Mouse (Mus musculus) T-helper 2 cell (primary cell): ENCODE measurements around the gene Olfr695.
"Not testable (repeated sequence)": the region's sequence is repeated elsewhere in the genome, so short reads cannot be mapped to it uniquely, and the experiment has no call there.

Experiments
- in situ Hi-C: fragments of 300-600 bp; cut with MboI, MseI; formaldehyde crosslinking; loops from one replicate; pipeline ENCODE4 v1.15.1; 2025; ENCODE audit warnings: high pct_unique_total_duplicates

Olfr695 gene

GRCm38 (mm10) chr7:106716296-106716695 is at the start of gene Olfr695:
Gene Olfr695, minus strand, starts transcription at chr7:106716396.
- in situ Hi-C loops: no loop called here

- in situ Hi-C loops: not testable (repeated sequence)
Measured at GRCm38 (mm10) chr7:106761008-106761407, 44.8 kb upstream of the Olfr695 start.

DNA sequence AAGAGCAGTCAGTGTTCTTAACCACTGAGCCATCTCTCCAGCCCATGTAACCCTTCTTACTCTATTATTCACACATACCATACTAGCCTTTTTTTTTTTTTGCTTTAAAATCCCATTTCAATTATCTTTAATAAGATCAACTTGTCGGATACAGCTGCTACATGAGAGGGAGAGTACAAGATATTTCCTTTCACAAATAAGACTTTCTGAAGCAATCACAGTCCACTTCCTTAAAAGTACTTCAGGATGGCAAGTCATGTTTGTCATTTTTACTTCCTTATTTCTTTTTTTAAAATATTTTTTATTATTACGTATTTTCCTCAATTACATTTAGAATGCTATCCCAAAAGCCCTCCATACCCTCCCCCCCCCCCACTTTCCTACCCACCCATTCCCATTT is 42.6 kb upstream of the Olfr695 start:
- in situ Hi-C loops: no loop called here

DNA sequence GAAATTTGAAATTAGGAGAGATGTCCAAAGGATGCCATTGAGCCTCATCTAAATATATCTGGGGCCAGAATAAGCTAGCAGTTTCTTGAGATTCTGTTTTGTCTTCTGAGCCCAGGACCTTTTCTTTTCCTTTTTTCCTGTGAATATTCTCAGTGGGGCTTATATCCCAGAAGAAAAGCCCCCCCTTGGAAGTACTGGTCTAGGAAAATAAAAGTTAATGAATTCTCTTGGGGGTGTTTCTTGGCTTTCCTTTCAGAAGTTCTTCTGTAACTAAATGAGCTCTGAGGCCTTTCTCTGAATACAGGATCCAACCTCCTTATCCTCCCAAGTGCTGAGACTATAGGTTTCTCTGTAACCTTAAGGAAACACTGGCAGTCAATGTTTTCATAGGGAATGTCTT is 39.1 kb upstream of the Olfr695 start, which contains the start of gene Olfr698:
TSS of gene Olfr698 (minus strand) at position 101 of the 400 bp plus-strand sequence.
- in situ Hi-C loops: no loop called here

- in situ Hi-C loops: no loop called here
Measured at GRCm38 (mm10) chr7:106745811-106746210, 29.6 kb upstream of the Olfr695 start.

DNA sequence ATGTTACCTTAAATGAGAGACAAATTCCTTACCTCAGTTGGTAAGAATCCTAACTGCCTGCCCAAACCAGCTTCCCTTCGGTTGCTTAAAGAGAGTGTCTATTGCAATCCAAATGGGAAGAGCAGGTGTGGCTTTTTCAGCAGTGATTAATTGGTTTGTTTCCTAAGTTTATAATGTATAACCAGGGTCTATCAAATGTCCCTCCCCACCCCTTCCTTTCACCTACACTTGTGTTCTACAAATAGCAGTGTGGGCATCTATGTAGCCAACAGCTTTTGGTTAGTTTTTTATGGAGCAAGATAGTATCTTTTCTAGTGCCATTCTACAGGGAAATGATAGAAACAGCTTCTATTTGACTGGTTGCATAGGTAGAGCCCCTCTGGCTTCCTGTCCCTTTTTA is 26.1 kb upstream of the Olfr695 start, which contains the start of gene Olfr697:
TSS of gene Olfr697 (minus strand) at position 101 of the 400 bp plus-strand sequence.
- in situ Hi-C loops: no loop called here

DNA sequence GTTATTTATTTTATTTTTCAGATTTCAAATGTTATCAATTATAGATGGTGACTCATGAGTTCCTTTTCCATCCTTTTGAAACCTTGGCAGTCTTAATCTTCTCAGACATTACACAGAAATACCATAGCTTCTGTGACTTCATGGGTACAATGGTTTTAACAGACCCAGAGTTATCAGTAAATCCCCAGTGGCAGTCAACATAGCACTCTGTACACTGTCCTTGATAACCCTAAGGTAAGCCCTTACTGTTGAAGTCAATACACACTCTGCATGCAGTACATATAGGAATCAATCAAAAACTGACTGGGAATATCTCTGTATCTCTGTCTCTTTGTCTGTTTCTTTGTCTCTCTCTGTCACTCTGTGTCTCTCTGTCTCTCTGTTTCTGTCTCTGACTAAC is 20.8 kb upstream of the Olfr695 start:
- in situ Hi-C loops: no loop called here

- in situ Hi-C loops: no loop called here
Measured at GRCm38 (mm10) chr7:106733717-106734116, 17.5 kb upstream of the Olfr695 start.

DNA sequence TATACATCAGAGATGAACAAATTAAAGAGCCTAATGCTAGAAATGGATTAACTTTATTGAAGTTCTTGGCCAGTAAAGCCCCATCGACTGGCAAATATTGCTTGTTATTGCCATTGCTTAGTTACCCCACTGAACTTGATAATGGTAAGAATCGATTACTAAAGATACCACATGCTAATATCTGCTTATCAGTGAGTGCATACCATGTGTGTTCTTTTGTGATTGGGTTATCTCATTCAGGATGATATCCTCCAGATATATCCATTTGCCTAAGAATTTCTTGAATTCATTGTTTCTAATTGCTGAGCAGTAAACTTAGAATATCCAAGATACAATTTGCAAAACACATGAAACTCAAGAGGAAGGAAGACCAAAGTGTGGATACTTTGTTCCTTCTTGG is 9.5 kb upstream of the Olfr695 start:
- in situ Hi-C loops: not testable (repeated sequence)

DNA sequence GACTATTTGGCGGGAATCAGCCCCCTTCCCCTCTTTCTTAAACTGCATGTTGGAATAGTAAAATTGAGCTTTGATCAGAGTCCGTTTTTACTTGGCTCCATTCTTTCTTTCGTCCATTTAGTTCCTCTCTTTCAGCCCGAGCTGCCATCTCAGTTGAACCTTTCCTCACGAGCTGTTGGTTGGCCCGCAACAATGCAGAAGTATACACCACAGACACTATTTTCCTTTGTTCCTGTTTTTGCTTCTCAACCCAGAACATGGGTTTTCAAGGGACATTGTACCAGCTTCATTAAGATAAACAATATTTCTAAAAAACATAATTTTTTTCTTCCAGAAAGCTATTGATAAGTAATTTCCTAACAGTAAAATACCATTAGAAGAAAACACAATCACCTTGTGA is 4.7 kb downstream of the Olfr695 start:
- in situ Hi-C loops: no loop called here

GRCm38 (mm10) chr7:106707705-106708104 is 8.5 kb downstream of the Olfr695 start:
- in situ Hi-C loops: not testable (repeated sequence)

DNA sequence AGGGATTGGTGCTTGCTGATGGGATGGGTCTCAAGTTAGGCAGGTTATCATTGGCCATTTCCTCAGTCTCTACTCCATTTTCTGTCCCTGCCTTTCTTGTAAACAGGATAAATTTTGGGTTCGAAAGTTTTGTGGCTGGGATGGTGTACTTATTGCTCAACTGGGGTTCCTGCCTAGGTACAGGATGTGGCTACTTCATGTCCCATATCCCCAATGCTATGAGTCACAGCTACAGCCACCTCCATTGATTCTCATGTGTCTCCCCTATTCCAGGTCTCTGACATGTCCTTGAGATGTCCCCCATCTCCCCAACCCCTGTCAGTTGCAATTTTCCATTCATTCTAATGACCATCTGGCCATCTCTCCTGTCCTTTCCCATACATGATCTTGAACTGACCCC is 19.3 kb downstream of the Olfr695 start:
- in situ Hi-C loops: no loop called here

DNA sequence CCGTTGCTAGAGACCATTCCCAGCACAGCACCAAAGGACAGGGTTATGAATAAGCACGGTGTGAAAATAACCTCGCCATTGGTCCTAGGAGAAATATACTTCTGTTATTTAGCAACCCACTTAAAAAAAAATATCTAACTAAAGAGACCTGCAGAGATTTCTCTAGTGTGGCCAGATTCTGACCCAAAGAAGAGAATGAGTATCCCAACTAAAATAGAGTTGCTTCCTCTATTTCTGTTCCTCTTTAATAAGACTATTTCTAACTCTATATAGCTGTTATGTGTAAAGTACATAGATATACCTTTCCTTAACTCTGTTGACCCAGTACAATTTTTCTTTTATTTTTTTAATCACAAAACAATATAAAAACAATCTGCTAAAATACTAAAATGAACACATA is 23.2 kb downstream of the Olfr695 start:
- in situ Hi-C loops: no loop called here

- in situ Hi-C loops: no loop called here
Measured at GRCm38 (mm10) chr7:106691714-106692113, 24.5 kb downstream of the Olfr695 start, which contains the start of gene Olfr694. Gene Olfr694, minus strand, starts transcription at chr7:106691814.

- in situ Hi-C loops: no loop called here
Measured at GRCm38 (mm10) chr7:106685382-106685781, 30.8 kb downstream of the Olfr695 start.

- in situ Hi-C loops: no loop called here
Measured at GRCm38 (mm10) chr7:106680484-106680883, 35.7 kb downstream of the Olfr695 start, which contains the start of gene Olfr693. Gene Olfr693, minus strand, starts transcription at chr7:106680584.
